Mouse (Mus musculus): ENCODE data around the gene Ralgapa2. TPM values are rescaled to one million over a fixed set of nuclear protein-coding genes. Genes with fewer than 3 reads are reported as not detected.

Gene Ralgapa2
- total and polyA plus RNA-seq, 3 experiments = 14.5 to 41.3 (median 36.7) TPM

GRCm38 (mm10) chr2:146280921-146281274, 231.2 kb downstream of the Ralgapa2 start:
- Histone ChIP-seq H3K27me3 (ENCODE audit: control insufficient read depth, insufficient read depth, low read length) (no peaks in the 10 kb centered on the region), H3K36me3 (ENCODE audit: control insufficient read depth, insufficient read depth, low read length) (peaks cover 3% of the 10 kb centered on the region; the same call in 1 of the 2 replicates), H3K27ac (no peak overlapping the region), H3K4me1 (ENCODE audit: control insufficient read depth, insufficient read depth, low read length) (no peaks in the 10 kb centered on the region), H3K79me2 (replicated peaks; ENCODE audit: control insufficient read depth, insufficient read depth, low read length) (no peaks in the 10 kb centered on the region), H3K4me3 (no peak overlapping the region), H3K9ac (ENCODE audit: low read depth, low read length) (no peak overlapping the region)
- 93% methylated on average over 1 of the region's 1 CpGs for WGBS
- intact Hi-C loops (cut with DNase I) = no loop called here
- DNase-seq = no peak
- TF ChIP-seq EP300 (IDR thresholded peaks at IDR 0.05; ENCODE audit: insufficient read depth, low read depth, low read length) (no peak), POLR2A (IDR thresholded peaks at IDR 0.05; ENCODE audit: insufficient read depth, low read depth, low read length) (no peak), CTCF (IDR thresholded peaks at IDR 0.05) (no peak)

- intact Hi-C loops (cut with DNase I) = no loop called here
- H3K4me3 ChIP-seq = no peak overlapping the region
- no peaks in the 10 kb centered on the region for H3K4me1 ChIP-seq (ENCODE audit: control insufficient read depth, insufficient read depth, low read length)
- H3K27ac ChIP-seq = no peak overlapping the region
- no peak for TF ChIP-seq CTCF (IDR thresholded peaks at IDR 0.05)
- TF ChIP-seq POLR2A (IDR thresholded peaks at IDR 0.05; ENCODE audit: insufficient read depth, low read depth, low read length) = no peak
- TF ChIP-seq EP300 (IDR thresholded peaks at IDR 0.05; ENCODE audit: insufficient read depth, low read depth, low read length) = no peak
- peaks cover 3% of the 10 kb centered on the region; the same call in 1 of the 2 replicates for H3K36me3 ChIP-seq (ENCODE audit: control insufficient read depth, insufficient read depth, low read length)
- H3K27me3 ChIP-seq (ENCODE audit: control insufficient read depth, insufficient read depth, low read length) = no peaks in the 10 kb centered on the region
- no peak overlapping the region for H3K9ac ChIP-seq (ENCODE audit: low read depth, low read length)
- no peak for DNase-seq
- 45% methylated on average over 6 of the region's 6 CpGs for WGBS
- H3K79me2 ChIP-seq (replicated peaks; ENCODE audit: control insufficient read depth, insufficient read depth, low read length) = no peaks in the 10 kb centered on the region
Observed at GRCm38 (mm10) chr2:146280221-146280920, 231.8 kb downstream of the Ralgapa2 start.

GRCm38 (mm10) chr2:146279430-146280220, 232.5 kb downstream of the Ralgapa2 start:
- TF ChIP-seq EP300 (IDR thresholded peaks at IDR 0.05; ENCODE audit: insufficient read depth, low read depth, low read length) (no peak), POLR2A (IDR thresholded peaks at IDR 0.05; ENCODE audit: insufficient read depth, low read depth, low read length) (no peak), CTCF (IDR thresholded peaks at IDR 0.05) (no peak)
- Histone ChIP-seq H3K4me1 (ENCODE audit: control insufficient read depth, insufficient read depth, low read length) (no peaks in the 10 kb centered on the region; the same call in 1 of the 2 replicates), H3K36me3 (ENCODE audit: control insufficient read depth, insufficient read depth, low read length) (peaks cover 3% of the 10 kb centered on the region; the same call in 1 of the 2 replicates), H3K79me2 (replicated peaks; ENCODE audit: control insufficient read depth, insufficient read depth, low read length) (no peaks in the 10 kb centered on the region), H3K27me3 (ENCODE audit: control insufficient read depth, insufficient read depth, low read length) (no peaks in the 10 kb centered on the region), H3K9ac (ENCODE audit: low read depth, low read length) (no peak overlapping the region), H3K4me3 (no peak overlapping the region), H3K27ac (no peak overlapping the region)
- 87% methylated on average over 24 of the region's 24 CpGs for WGBS
- intact Hi-C loops (cut with DNase I) = no loop called here
- DNase-seq = no peak

DNA sequence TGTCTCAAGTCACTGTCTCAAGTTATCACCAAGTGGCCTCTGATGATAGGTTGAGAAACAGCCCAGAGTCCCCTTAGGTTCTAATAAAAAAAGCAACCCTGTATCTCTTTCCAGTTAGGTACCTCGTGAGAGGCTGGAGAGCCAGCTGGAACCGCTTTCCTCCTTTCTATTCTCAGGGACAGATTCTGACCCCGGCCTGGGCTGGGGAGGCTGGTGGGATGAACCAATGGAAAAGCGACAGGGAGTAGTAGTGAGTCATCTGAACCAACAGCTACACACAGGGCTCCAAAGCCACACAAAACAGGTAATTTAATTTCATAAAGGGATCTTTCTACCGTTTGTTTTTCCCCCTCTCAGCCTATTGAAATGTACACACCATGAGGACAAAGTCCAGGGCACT, 233.8 kb downstream of the Ralgapa2 start:
- Histone ChIP-seq H3K36me3 (ENCODE audit: control insufficient read depth, insufficient read depth, low read length) (peaks cover 3% of the 10 kb centered on the region; the same call in 1 of the 2 replicates), H3K4me3 (no peak overlapping the region), H3K9ac (ENCODE audit: low read depth, low read length) (no peak overlapping the region), H3K27ac (peak overlapping the region; percentile 49), H3K4me1 (ENCODE audit: control insufficient read depth, insufficient read depth, low read length) (no peaks in the 10 kb centered on the region; the same call in 1 of the 2 replicates), H3K27me3 (ENCODE audit: control insufficient read depth, insufficient read depth, low read length) (no peaks in the 10 kb centered on the region), H3K79me2 (replicated peaks; ENCODE audit: control insufficient read depth, insufficient read depth, low read length) (no peaks in the 10 kb centered on the region)
- TF ChIP-seq EP300 (IDR thresholded peaks at IDR 0.05; ENCODE audit: insufficient read depth, low read depth, low read length) (no peak), CTCF (IDR thresholded peaks at IDR 0.05) (no peak), POLR2A (IDR thresholded peaks at IDR 0.05; ENCODE audit: insufficient read depth, low read depth, low read length) (no peak)
- DNase-seq = peak in 1 of 2 experiments; percentile 63
- intact Hi-C loops (cut with DNase I) = no loop called here
- 43% methylated on average over 5 of the region's 5 CpGs for WGBS

GRCm38 (mm10) chr2:146266539-146266938, 245.6 kb downstream of the Ralgapa2 start:
- WGBS = 83% methylated on average over 3 of the region's 3 CpGs
- TF ChIP-seq CTCF (IDR thresholded peaks at IDR 0.05) (no peak), POLR2A (IDR thresholded peaks at IDR 0.05; ENCODE audit: insufficient read depth, low read depth, low read length) (no peak), EP300 (IDR thresholded peaks at IDR 0.05; ENCODE audit: insufficient read depth, low read depth, low read length) (no peak)
- intact Hi-C loops (cut with DNase I) = no loop called here

More at GRCm38 (mm10) chr2:146266539-146266938, 245.6 kb downstream of the Ralgapa2 start:
- Histone ChIP-seq H3K36me3 (ENCODE audit: control insufficient read depth, insufficient read depth, low read length) (no peaks in the 10 kb centered on the region; the same call in 1 of the 2 replicates), H3K4me1 (ENCODE audit: control insufficient read depth, insufficient read depth, low read length) (no peaks in the 10 kb centered on the region; the same call in 1 of the 2 replicates), H3K4me3 (no peak overlapping the region), H3K9ac (ENCODE audit: low read depth, low read length) (no peak overlapping the region), H3K27me3 (ENCODE audit: control insufficient read depth, insufficient read depth, low read length) (no peaks in the 10 kb centered on the region), H3K79me2 (replicated peaks; ENCODE audit: control insufficient read depth, insufficient read depth, low read length) (no peaks in the 10 kb centered on the region), H3K27ac (no peak overlapping the region)
- DNase-seq = no peak
